Mouse (Mus musculus): Measurements from ENCODE around the gene Rft1. TPM values are rescaled to one million over a fixed set of nuclear protein-coding genes. Genes with fewer than 3 reads are reported as not detected.

The Rft1 gene
- polyA plus RNA-seq, 1 experiment from 2014 or later, result 10.3 TPM

GRCm38 (mm10) chr14:30630811-30631576 is 23.2 kb upstream of the Rft1 start:
- Histone ChIP-seq H3K4me2 (no peak overlapping the region), H3K27me3 (replicated peaks) (0 out of 2 replicates have a peak, but pooled peaks cover 8% of the 10 kb centered on the region), H3K4me1 (peaks cover 41% of the 10 kb centered on the region), H3K27ac (replicated peaks) (0 out of 2 replicates have a peak overlapping the region, but pooled peaks have one; percentile 28), H3K9me3 (no peaks in the 10 kb centered on the region), H3K36me3 (no peaks in the 10 kb centered on the region), H3K4me3 (no peak overlapping the region), H3K9ac (no peak overlapping the region)
- WGBS, result 68% methylated on average over 5 of the region's 5 CpGs
- no peak for ATAC-seq (ENCODE audit: extremely low read depth, insufficient number of reproducible peaks, low FRiP score, low TSS enrichment)

GRCm38 (mm10) chr14:30631834-30632233 is 22.3 kb upstream of the Rft1 start:
- no peak overlapping the region for H3K9ac ChIP-seq
- no peaks in the 10 kb centered on the region for H3K9me3 ChIP-seq
- H3K36me3 ChIP-seq, result no peaks in the 10 kb centered on the region
- no peak for ATAC-seq (ENCODE audit: extremely low read depth, insufficient number of reproducible peaks, low FRiP score, low TSS enrichment)
- H3K4me2 ChIP-seq, result no peak overlapping the region
- WGBS, result 60% methylated on average over 2 of the region's 2 CpGs
- H3K4me1 ChIP-seq, result peaks cover 39% of the 10 kb centered on the region
- no peak overlapping the region for H3K27ac ChIP-seq (replicated peaks)
- no peak overlapping the region for H3K4me3 ChIP-seq
- 0 out of 2 replicates have a peak, but pooled peaks cover 8% of the 10 kb centered on the region for H3K27me3 ChIP-seq (replicated peaks)

GRCm38 (mm10) chr14:30633708-30634107 is 20.5 kb upstream of the Rft1 start:
- 57% methylated on average over 7 of the region's 7 CpGs for WGBS
- H3K9me3 ChIP-seq, result no peaks in the 10 kb centered on the region
- H3K36me3 ChIP-seq, result no peaks in the 10 kb centered on the region
- no peak for ATAC-seq (ENCODE audit: extremely low read depth, insufficient number of reproducible peaks, low FRiP score, low TSS enrichment)
- no peak overlapping the region for H3K27ac ChIP-seq (replicated peaks)
- 0 out of 2 replicates have a peak, but pooled peaks cover 5% of the 10 kb centered on the region for H3K27me3 ChIP-seq (replicated peaks)
- H3K9ac ChIP-seq, result no peak overlapping the region
- no peak overlapping the region for H3K4me2 ChIP-seq
- H3K4me3 ChIP-seq, result no peak overlapping the region
- H3K4me1 ChIP-seq, result peaks cover 58% of the 10 kb centered on the region

GRCm38 (mm10) chr14:30634418-30634817 is 19.7 kb upstream of the Rft1 start:
- ATAC-seq (ENCODE audit: extremely low read depth, insufficient number of reproducible peaks, low FRiP score, low TSS enrichment), result no peak
- peaks cover 60% of the 10 kb centered on the region for H3K4me1 ChIP-seq
- WGBS, result 75% methylated on average over 1 of the region's 1 CpGs

GRCm38 (mm10) chr14:30635219-30635910 is 18.8 kb upstream of the Rft1 start:
- Histone ChIP-seq H3K27ac (replicated peaks) (no peak overlapping the region), H3K4me2 (no peak overlapping the region), H3K4me3 (no peak overlapping the region), H3K36me3 (no peaks in the 10 kb centered on the region), H3K9ac (no peak overlapping the region; the same call in 1 of the 2 replicates), H3K9me3 (no peaks in the 10 kb centered on the region), H3K4me1 (peaks cover 60% of the 10 kb centered on the region), H3K27me3 (replicated peaks) (no peaks in the 10 kb centered on the region)
- no peak for ATAC-seq (ENCODE audit: extremely low read depth, insufficient number of reproducible peaks, low FRiP score, low TSS enrichment)
- 70% methylated on average over 13 of the region's 13 CpGs for WGBS

More at GRCm38 (mm10) chr14:30634418-30634817, 19.7 kb upstream of the Rft1 start:
- Histone ChIP-seq H3K36me3 (no peaks in the 10 kb centered on the region), H3K27me3 (replicated peaks) (0 out of 2 replicates have a peak, but pooled peaks cover 4% of the 10 kb centered on the region), H3K4me2 (no peak overlapping the region), H3K9ac (no peak overlapping the region), H3K4me3 (no peak overlapping the region), H3K27ac (replicated peaks) (no peak overlapping the region), H3K9me3 (no peaks in the 10 kb centered on the region)

- WGBS, result 79% methylated on average over 9 of the region's 9 CpGs
- no peak for ATAC-seq (ENCODE audit: extremely low read depth, insufficient number of reproducible peaks, low FRiP score, low TSS enrichment)
- Histone ChIP-seq H3K4me3 (no peak overlapping the region), H3K27me3 (replicated peaks) (no peaks in the 10 kb centered on the region), H3K9me3 (no peaks in the 10 kb centered on the region), H3K4me2 (no peak overlapping the region), H3K36me3 (no peaks in the 10 kb centered on the region), H3K27ac (replicated peaks) (no peak overlapping the region), H3K9ac (no peak overlapping the region), H3K4me1 (peaks cover 50% of the 10 kb centered on the region)
Measured at GRCm38 (mm10) chr14:30636499-30636898, 17.7 kb upstream of the Rft1 start.

GRCm38 (mm10) chr14:30637087-30637486 is 17.1 kb upstream of the Rft1 start:
- Histone ChIP-seq H3K9ac (no peak overlapping the region), H3K4me2 (no peak overlapping the region), H3K9me3 (no peaks in the 10 kb centered on the region), H3K27me3 (replicated peaks) (no peaks in the 10 kb centered on the region), H3K27ac (replicated peaks) (peak overlapping the region; percentile 82), H3K4me3 (no peak overlapping the region), H3K36me3 (no peaks in the 10 kb centered on the region), H3K4me1 (peaks cover 50% of the 10 kb centered on the region)
- ATAC-seq (ENCODE audit: extremely low read depth, insufficient number of reproducible peaks, low FRiP score, low TSS enrichment), result no peak
- 65% methylated on average over 2 of the region's 2 CpGs for WGBS

- no peak overlapping the region for H3K4me3 ChIP-seq
- ATAC-seq (ENCODE audit: extremely low read depth, insufficient number of reproducible peaks, low FRiP score, low TSS enrichment), result peak; percentile 43; the same call in 1 of the 2 replicates
- H3K4me1 ChIP-seq, result peaks cover 50% of the 10 kb centered on the region
- H3K36me3 ChIP-seq, result no peaks in the 10 kb centered on the region
- peak overlapping the region; percentile 82 for H3K27ac ChIP-seq (replicated peaks)
- WGBS, result 29% methylated on average over 4 of the region's 4 CpGs
- no peaks in the 10 kb centered on the region for H3K9me3 ChIP-seq
- H3K27me3 ChIP-seq (replicated peaks), result no peaks in the 10 kb centered on the region
- no peak overlapping the region for H3K9ac ChIP-seq
- no peak overlapping the region for H3K4me2 ChIP-seq
Measured at GRCm38 (mm10) chr14:30638009-30638408, 16.2 kb upstream of the Rft1 start.

- H3K9me3 ChIP-seq, result no peaks in the 10 kb centered on the region
- H3K27ac ChIP-seq (replicated peaks), result peak overlapping the region; percentile 82
- H3K36me3 ChIP-seq, result no peaks in the 10 kb centered on the region
- peaks cover 46% of the 10 kb centered on the region for H3K4me1 ChIP-seq
- H3K27me3 ChIP-seq (replicated peaks), result no peaks in the 10 kb centered on the region
- no peak overlapping the region for H3K4me2 ChIP-seq
- no peak overlapping the region for H3K4me3 ChIP-seq
- no peak for ATAC-seq (ENCODE audit: extremely low read depth, insufficient number of reproducible peaks, low FRiP score, low TSS enrichment)
- no peak overlapping the region for H3K9ac ChIP-seq
- 77% methylated on average over 4 of the region's 4 CpGs for WGBS
Measured at GRCm38 (mm10) chr14:30638686-30639085, 15.5 kb upstream of the Rft1 start.

- WGBS, result 72% methylated on average over 2 of the region's 2 CpGs
- Histone ChIP-seq H3K27me3 (replicated peaks) (no peaks in the 10 kb centered on the region), H3K4me2 (no peak overlapping the region), H3K36me3 (no peaks in the 10 kb centered on the region), H3K9ac (no peak overlapping the region), H3K4me1 (peaks cover 22% of the 10 kb centered on the region), H3K4me3 (no peak overlapping the region), H3K27ac (replicated peaks) (no peak overlapping the region), H3K9me3 (no peaks in the 10 kb centered on the region)
- ATAC-seq (ENCODE audit: extremely low read depth, insufficient number of reproducible peaks, low FRiP score, low TSS enrichment), result no peak
Measured at GRCm38 (mm10) chr14:30641748-30642147, 12.4 kb upstream of the Rft1 start.

- no peaks in the 10 kb centered on the region for H3K9me3 ChIP-seq
- no peaks in the 10 kb centered on the region for H3K27me3 ChIP-seq (replicated peaks)
- WGBS, result 84% methylated on average over 2 of the region's 2 CpGs
- H3K36me3 ChIP-seq, result no peaks in the 10 kb centered on the region
- no peak overlapping the region for H3K4me2 ChIP-seq
- H3K27ac ChIP-seq (replicated peaks), result no peak overlapping the region
- ATAC-seq (ENCODE audit: extremely low read depth, insufficient number of reproducible peaks, low FRiP score, low TSS enrichment), result no peak
- 0 out of 2 replicates have a peak, but pooled peaks cover 2% of the 10 kb centered on the region for H3K4me1 ChIP-seq
- H3K9ac ChIP-seq, result no peak overlapping the region
- no peak overlapping the region for H3K4me3 ChIP-seq
Measured at GRCm38 (mm10) chr14:30644026-30644425, 10.1 kb upstream of the Rft1 start.
